Mouse (Mus musculus) forebrain, postnatal 0 days (tissue): ENCODE measurements around the gene Ric8b. TPM values are rescaled to one million over a fixed set of nuclear protein-coding genes. Genes with fewer than 3 reads are reported as not detected.

ENCODE experiments used
- ATAC-seq: fragments of 200-750 bp; cut with Nextera tagmentation; 2 replicates; pipeline ENCODE4 v1.8.0; 2017; ENCODE audit warnings: mild to moderate bottlenecking, moderate library complexity
- DNase-seq: peaks from one replicate; pipeline ENCODE4 v3.0.0-alpha.2; 2015
- H3K27ac ChIP-seq: fragments of 300-500 bp; sonication (generic); 2 replicates; pipeline ENCODE4 v1.5.1; 2014; ENCODE audit warnings: low read depth, mild to moderate bottlenecking, antibody characterized with exemption, low read length, moderate library complexity, mixed read lengths
- H3K27me3 ChIP-seq: fragments of 300-500 bp; sonication (generic); 2 replicates; pipeline ENCODE4 v1.6.1; 2014; ENCODE audit warnings: mild to moderate bottlenecking, low read length, mixed read lengths; ENCODE audit not compliant: insufficient read depth
- H3K36me3 ChIP-seq: fragments of 300-500 bp; sonication (generic); 2 replicates; pipeline ENCODE4 v1.6.1; 2014; ENCODE audit warnings: mild to moderate bottlenecking, moderate library complexity; ENCODE audit not compliant: insufficient read depth
- H3K4me1 ChIP-seq: fragments of 300-500 bp; sonication (generic); 2 replicates; pipeline ENCODE4 v1.6.1; 2014; ENCODE audit warnings: antibody characterized with exemption; ENCODE audit not compliant: insufficient read depth
- H3K4me2 ChIP-seq: fragments of 300-500 bp; sonication (generic); 2 replicates; pipeline ENCODE4 v1.6.1; 2014; ENCODE audit warnings: low read depth, mild to moderate bottlenecking, moderate library complexity
- H3K4me3 ChIP-seq: fragments of 300-500 bp; sonication (generic); 2 replicates; pipeline ENCODE4 v1.5.1; 2014; ENCODE audit warnings: low read depth, low read length, mixed read lengths
- H3K9ac ChIP-seq: fragments of 300-500 bp; sonication (generic); 2 replicates; pipeline ENCODE4 v1.6.1; 2014; ENCODE audit warnings: mild to moderate bottlenecking
- H3K9me3 ChIP-seq: fragments of 300-500 bp; sonication (generic); 2 replicates; pipeline ENCODE4 v1.6.1; 2016; ENCODE audit warnings: low read length
- CTCF ChIP-seq: sonication (generic); IDR thresholded peaks from 2 replicates; pipeline ENCODE4 v1.5.1; 2016; ENCODE audit warnings: antibody characterized with exemption, control low read depth, low read depth
- WGBS: fragments of 180-500 bp; shearing (Covaris S2); extraction: QIAGEN DNeasy Blood & Tissue Kit; methylation state at CpG from one replicate; pipeline ENCODE4 v1.1.7; 2014; 5-methylcytosine and 5-hydroxymethylcytosine counted together
- polyA plus RNA-seq: library from polyadenylated mRNA; unstranded; fragments of >200 nt; fragmentation: Nextera tagmentation; extraction: Ambion mirVana; gene quantifications from 2 replicates; pipeline ENCODE4 v1.2.1, GENCODE M21; 2015
- total RNA-seq: library from RNA; depleted of rRNA; stranded (reverse); fragments of >200 nt; gene quantifications from 2 replicates; pipeline ENCODE4 v1.2.3, GENCODE M21; 2014

The Ric8b gene
- total and polyA plus RNA-seq, 2 experiments from 2014 or later: 31.5 to 63.8 TPM

GRCm38 (mm10) chr10:84960380-84960930 lies 43.0 kb downstream of the Ric8b start:
- Histone ChIP-seq H3K27me3 (no peaks in the 10 kb centered on the region), H3K9me3 (no peaks in the 10 kb centered on the region), H3K4me1 (0 out of 2 replicates have a peak, but pooled peaks cover 4% of the 10 kb centered on the region), H3K4me3 (no peak overlapping the region), H3K36me3 (peaks cover 10% of the 10 kb centered on the region; the same call in 1 of the 2 replicates), H3K4me2 (no peak overlapping the region), H3K27ac (no peak overlapping the region), H3K9ac (no peak overlapping the region)
- ATAC-seq (no peak), DNase-seq (no peak)
- WGBS: 38% methylated on average over 12 of the region's 12 CpGs
- no peak for TF ChIP-seq CTCF

DNA sequence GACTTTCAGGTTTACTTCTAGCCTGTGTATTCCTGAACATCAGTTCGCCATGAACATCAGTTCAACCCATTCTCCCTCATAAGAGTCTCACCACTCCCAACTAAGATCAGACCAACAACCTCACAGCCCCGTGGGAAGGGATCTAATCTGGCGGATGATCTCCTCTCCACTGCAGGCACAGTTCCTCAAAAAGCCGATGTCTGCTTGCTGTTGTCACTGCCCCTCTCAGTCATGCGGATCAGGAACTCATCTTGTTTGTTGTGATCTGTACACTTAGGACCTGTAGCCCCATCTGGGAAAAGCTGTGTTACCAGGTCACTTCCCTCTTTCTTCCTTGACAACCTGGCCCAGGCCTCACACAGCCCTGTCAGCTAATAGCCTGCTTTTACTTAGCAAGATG lies 45.7 kb downstream of the Ric8b start:
- no peak for DNase-seq
- H3K4me2 ChIP-seq: no peak overlapping the region
- 78% methylated on average over 5 of the region's 5 CpGs for whole genome bisulfite sequencing
- H3K4me3 ChIP-seq: no peak overlapping the region
- no peaks in the 10 kb centered on the region for H3K9me3 ChIP-seq
- H3K36me3 ChIP-seq: peaks cover 10% of the 10 kb centered on the region; the same call in 1 of the 2 replicates
- 0 out of 2 replicates have a peak, but pooled peaks cover 4% of the 10 kb centered on the region for H3K4me1 ChIP-seq
- no peak; the same call in 1 of the 2 replicates for ATAC-seq
- TF ChIP-seq CTCF: no peak
- no peak overlapping the region for H3K9ac ChIP-seq
- H3K27me3 ChIP-seq: no peaks in the 10 kb centered on the region
- no peak overlapping the region for H3K27ac ChIP-seq

DNA sequence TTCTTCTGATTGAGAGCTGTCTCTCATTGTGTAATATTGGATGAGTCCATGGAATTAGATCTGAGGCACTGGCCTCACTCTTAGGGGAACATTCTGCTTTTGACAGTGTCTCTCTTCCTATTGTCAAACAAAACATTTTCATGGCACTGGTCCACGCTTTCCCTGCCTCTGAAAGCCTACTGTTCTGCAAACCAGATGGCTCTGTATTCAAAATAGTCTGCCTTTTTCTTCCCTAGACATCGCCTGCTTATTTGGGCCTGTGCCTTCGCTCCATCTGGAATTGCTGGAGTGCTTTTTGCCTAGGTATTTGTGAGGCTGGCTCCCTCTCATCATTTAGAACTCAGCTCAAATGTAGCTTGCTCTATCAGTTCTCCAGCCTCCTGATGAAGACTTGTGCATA lies 46.3 kb downstream of the Ric8b start:
- Histone ChIP-seq H3K4me1 (0 out of 2 replicates have a peak, but pooled peaks cover 4% of the 10 kb centered on the region), H3K9ac (no peak overlapping the region), H3K4me2 (no peak overlapping the region), H3K36me3 (peaks cover 10% of the 10 kb centered on the region; the same call in 1 of the 2 replicates), H3K9me3 (no peaks in the 10 kb centered on the region), H3K27ac (no peak overlapping the region), H3K4me3 (no peak overlapping the region), H3K27me3 (no peaks in the 10 kb centered on the region)
- TF ChIP-seq CTCF: no peak
- DNase-seq: peak; percentile 89
- 32% methylated on average over 3 of the region's 3 CpGs for WGBS
- peak; percentile 86 for ATAC-seq

GRCm38 (mm10) chr10:84966542-84966941 lies 49.1 kb downstream of the Ric8b start:
- H3K9ac ChIP-seq: no peak overlapping the region
- H3K9me3 ChIP-seq: no peaks in the 10 kb centered on the region
- no peaks in the 10 kb centered on the region; the same call in 1 of the 2 replicates for H3K27me3 ChIP-seq
- ATAC-seq (no peak), DNase-seq (no peak)
- no peak overlapping the region for H3K4me3 ChIP-seq
- H3K27ac ChIP-seq: no peak overlapping the region
- 65% methylated on average over 2 of the region's 2 CpGs for WGBS
- peaks cover 19% of the 10 kb centered on the region for H3K36me3 ChIP-seq
- H3K4me2 ChIP-seq: no peak overlapping the region
- 0 out of 2 replicates have a peak, but pooled peaks cover 4% of the 10 kb centered on the region for H3K4me1 ChIP-seq
- TF ChIP-seq CTCF: no peak

- Histone ChIP-seq H3K4me3 (no peak overlapping the region), H3K9me3 (no peaks in the 10 kb centered on the region), H3K27ac (no peak overlapping the region), H3K27me3 (no peaks in the 10 kb centered on the region; the same call in 1 of the 2 replicates), H3K4me1 (0 out of 2 replicates have a peak, but pooled peaks cover 4% of the 10 kb centered on the region), H3K36me3 (peaks cover 23% of the 10 kb centered on the region), H3K9ac (no peak overlapping the region), H3K4me2 (no peak overlapping the region)
- TF ChIP-seq CTCF: no peak
- DNase-seq (no peak), ATAC-seq (no peak)
- WGBS: 50% methylated on average over 6 of the region's 6 CpGs
These were observed 50.2 kb downstream of the Ric8b start for GRCm38 (mm10) chr10:84967645-84968044.

DNA sequence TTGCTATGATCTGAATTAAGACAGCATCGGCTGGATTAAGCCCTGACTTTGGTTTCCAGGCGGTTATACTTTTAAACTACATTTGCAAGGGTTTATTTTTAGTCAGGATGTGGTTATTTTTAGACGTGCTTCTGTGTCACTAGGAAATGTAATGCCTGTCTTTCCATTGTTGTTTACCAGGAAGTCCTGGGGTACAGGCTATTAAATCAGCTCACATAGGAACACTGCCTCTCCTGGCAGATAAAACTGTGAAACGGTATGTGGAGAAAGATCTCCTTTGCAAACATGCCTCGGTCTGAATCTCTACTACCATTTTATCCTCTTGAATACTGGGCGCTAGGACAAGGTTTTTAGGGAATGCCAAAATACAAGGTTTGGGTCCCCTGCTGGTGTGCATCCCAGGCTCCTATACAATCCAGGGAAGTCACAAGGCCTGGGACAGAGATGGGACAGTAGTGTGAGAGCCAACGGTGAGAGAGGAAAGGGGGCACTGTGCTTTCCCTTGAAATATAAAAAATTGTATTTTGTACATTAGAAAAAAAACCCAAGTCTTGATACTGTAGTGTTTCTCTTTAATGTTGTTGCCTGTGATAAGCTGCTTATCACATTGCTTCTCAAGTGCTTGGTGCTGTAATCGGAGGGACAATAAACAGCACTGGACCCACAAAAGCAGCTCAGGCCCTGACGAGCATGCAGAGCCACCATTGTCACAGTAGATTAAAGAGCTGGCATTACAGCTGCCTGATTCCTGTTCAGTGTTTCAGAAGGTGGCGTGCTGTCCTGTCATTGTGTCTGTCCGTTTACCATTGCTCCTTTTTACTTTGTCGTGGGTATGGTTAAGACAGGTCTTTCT lies 51.7 kb downstream of the Ric8b start:
- no peak overlapping the region for H3K4me3 ChIP-seq
- no peaks in the 10 kb centered on the region for H3K9me3 ChIP-seq
- no peak overlapping the region for H3K9ac ChIP-seq
- no peak; the same call in 1 of the 2 replicates for TF ChIP-seq CTCF
- DNase-seq (no peak), ATAC-seq (no peak)
- no peaks in the 10 kb centered on the region for H3K4me1 ChIP-seq
- no peak overlapping the region for H3K4me2 ChIP-seq
- WGBS: 31% methylated on average over 12 of the region's 12 CpGs
- H3K27me3 ChIP-seq: no peaks in the 10 kb centered on the region; the same call in 1 of the 2 replicates
- no peak overlapping the region for H3K27ac ChIP-seq
- H3K36me3 ChIP-seq: peaks cover 25% of the 10 kb centered on the region

- no peak overlapping the region for H3K9ac ChIP-seq
- H3K36me3 ChIP-seq: peaks cover 36% of the 10 kb centered on the region
- H3K9me3 ChIP-seq: no peaks in the 10 kb centered on the region
- H3K27me3 ChIP-seq: no peaks in the 10 kb centered on the region
- no peaks in the 10 kb centered on the region; the same call in 1 of the 2 replicates for H3K4me1 ChIP-seq
- WGBS: 84% methylated on average over 4 of the region's 4 CpGs
- DNase-seq (no peak), ATAC-seq (no peak)
- H3K27ac ChIP-seq: no peak overlapping the region
- H3K4me3 ChIP-seq: no peak overlapping the region
- TF ChIP-seq CTCF: no peak
- H3K4me2 ChIP-seq: no peak overlapping the region
These were observed 57.8 kb downstream of the Ric8b start for GRCm38 (mm10) chr10:84975264-84975663.
